16 mouse cellular contexts compared by ENCODE assay signal in genomic region chr8:122579196-122579595, GRCm38 (mm10). TPM values are rescaled to one million over a fixed set of nuclear protein-coding genes. Genes with fewer than 3 reads are reported as not detected.
A peak's percentile ranks its signal among the peaks of the same experiment; 100 is the strongest.
DNase-seq lines count a peak whose midpoint lies in the region; ATAC-seq and TF ChIP-seq lines count a peak whose summit lies in the region.
"Had no signal": no experiment of that assay in that cellular context is flagged by ENCODE, and none has a peak within 500 bp of the region (broad histone marks: within the 10 kb centered on the region; RNA-seq: fewer than 3 reads in every experiment).

No protein-coding gene starts in this region.

- no peak overlapping the region for H3K4me2 ChIP-seq in limb, embryonic 11.5 days (ENCODE audit: low read depth, severe bottlenecking)
- H3K4me2 ChIP-seq: neural tube, embryonic 15.5 days had no signal

- H3K27me3 ChIP-seq in kidney, adult 2 months (replicated peaks; ENCODE audit: control insufficient read depth, insufficient read depth, low read length) = no peaks in the 10 kb centered on the region
- no peaks in the 10 kb centered on the region for H3K27me3 ChIP-seq in limb, embryonic 11.5 days (ENCODE audit: control insufficient read depth, insufficient read depth, low read length)

- TF ChIP-seq POLR2A in kidney, adult 2 months (IDR thresholded peaks at IDR 0.05; ENCODE audit: low read depth, low read length) = no peak

- H3K9ac ChIP-seq in limb, embryonic 11.5 days (ENCODE audit: low read length) = peak overlapping the region; percentile 17; the same call in 1 of the 2 replicates
- H3K9ac ChIP-seq: liver, postnatal 0 days; neural tube, embryonic 15.5 days had no signal

- H3K4me1 ChIP-seq in kidney, adult 2 months (ENCODE audit: control insufficient read depth, insufficient read depth, low read length) = peaks cover 19% of the 10 kb centered on the region
- peaks cover 37% of the 10 kb centered on the region for H3K4me1 ChIP-seq in limb, embryonic 11.5 days (ENCODE audit: control insufficient read depth, insufficient read depth, low read length)

- H3K9me3 ChIP-seq in limb, embryonic 11.5 days (ENCODE audit: control insufficient read depth, low read length) = no peaks in the 10 kb centered on the region
- H3K9me3 ChIP-seq: megakaryocyte, embryonic 14.5 days; neural tube, embryonic 15.5 days had no signal

- peak; percentile 40 for DNase-seq in embryo, embryonic 9.5 days (ENCODE audit: extremely low spot score)
- no peak for DNase-seq in embryo, embryonic 10.5 days (ENCODE audit: low spot score)
- peak; percentile 32 for DNase-seq in kidney, adult 2 months
- DNase-seq in kidney, adult 18-20 months = no peak
- DNase-seq in R1 (ENCODE audit: low read depth, low spot score) = peak; percentile 64
- no peak for DNase-seq in limb, embryonic 11.5 days (ENCODE audit: low spot score)
- no peak for DNase-seq in gastrocnemius, postnatal 10 days
- no peak for DNase-seq in adrenal gland, postnatal 10 days
- DNase-seq: adrenal gland, postnatal 25 days; cerebellum, postnatal 14 days; heart, postnatal 4 days; layer of hippocampus, adult 9-11 months; liver, postnatal 0 days had no signal

- no peak for TF ChIP-seq CTCF in kidney, adult 2 months (conservative IDR thresholded peaks at IDR 0.05; ENCODE audit: insufficient read depth, insufficient read length, low read depth, low read length)

- H3K4me3 ChIP-seq in kidney, adult 2 months (ENCODE audit: insufficient read depth, low read depth, low read length) = no peak overlapping the region
- H3K4me3 ChIP-seq in limb, embryonic 11.5 days (ENCODE audit: low read depth, low read length) = no peak overlapping the region
- H3K4me3 ChIP-seq: erythroblast, embryonic 14.5 days; megakaryocyte, embryonic 14.5 days; neural tube, embryonic 15.5 days had no signal

- no peaks in the 10 kb centered on the region for H3K36me3 ChIP-seq in kidney, adult 2 months (ENCODE audit: control insufficient read depth, insufficient read depth, low read length)
- no peaks in the 10 kb centered on the region for H3K36me3 ChIP-seq in limb, embryonic 11.5 days (ENCODE audit: control insufficient read depth, insufficient read depth, low read length)
- H3K36me3 ChIP-seq: neural tube, embryonic 15.5 days had no signal

- H3K27ac ChIP-seq in kidney, adult 2 months (ENCODE audit: insufficient read depth, low read depth, low read length) = no peak overlapping the region
- H3K27ac ChIP-seq in limb, embryonic 11.5 days (replicated peaks; ENCODE audit: low read depth, low read length) = 0 out of 2 replicates have a peak overlapping the region, but pooled peaks have one; percentile 22
- H3K27ac ChIP-seq: neural tube, embryonic 15.5 days had no signal

- no peak for ATAC-seq in limb, embryonic 11.5 days (ENCODE audit: insufficient number of reproducible peaks, low FRiP score, low TSS enrichment, low read depth)
- ATAC-seq: liver, postnatal 0 days had no signal

- 55% methylated on average over 7 of the region's 7 CpGs for WGBS in kidney, adult 2 months
- 21% methylated on average over 7 of the region's 7 CpGs for WGBS in limb, embryonic 11.5 days

RNA-seq across cellular contexts. Expression of gene Aprt, which starts 2.5 kb away (rescaled TPM):
- polyA plus RNA-seq in kidney, adult 2 months (2012; rRNA removed) = 177 and 190 TPM in 2 replicates
- 271 and 284 TPM in 2 replicates for polyA plus RNA-seq in limb, embryonic 11.5 days (2014; fragmentation: Nextera tagmentation; extraction: Ambion mirVana)
- total RNA-seq in gastrocnemius, postnatal 10 days (2021) = 10 to 100 TPM; 41.4 to 45.2 TPM
- total RNA-seq in adrenal gland, postnatal 10 days (2021) = 10 to 100 TPM; 67.5 to 72.3 TPM

RNA-seq across cellular contexts. Expression of gene Cdt1, which starts 11.4 kb away (rescaled TPM):
- polyA plus RNA-seq in kidney, adult 2 months (2012; rRNA removed) = 7.1 and 8.6 TPM in 2 replicates
- 46.4 and 51.7 TPM in 2 replicates for polyA plus RNA-seq in limb, embryonic 11.5 days (2014; fragmentation: Nextera tagmentation; extraction: Ambion mirVana)
- total RNA-seq in gastrocnemius, postnatal 10 days (2021) = 1 to 10 TPM; 5.8 to 8.1 TPM
- 10 to 100 TPM; 17.2 to 20.7 TPM for total RNA-seq in adrenal gland, postnatal 10 days (2021)

RNA-seq across cellular contexts. Expression of gene Piezo1, which starts 28.1 kb away (rescaled TPM):
- 102 and 121 TPM in 2 replicates for polyA plus RNA-seq in kidney, adult 2 months (2012; rRNA removed)
- polyA plus RNA-seq in limb, embryonic 11.5 days (2014; fragmentation: Nextera tagmentation; extraction: Ambion mirVana) = 6.2 and 7.2 TPM in 2 replicates
- 10 to 100 TPM; 24.5 to 30.9 TPM for total RNA-seq in gastrocnemius, postnatal 10 days (2021)
- 10 to 100 TPM; 31.5 to 41.5 TPM for total RNA-seq in adrenal gland, postnatal 10 days (2021)

RNA-seq across cellular contexts. Expression of gene Galns, which starts 32.1 kb away (rescaled TPM):
- polyA plus RNA-seq in kidney, adult 2 months (2012; rRNA removed) = 36.2 and 44.5 TPM in 2 replicates
- 5.2 and 5.5 TPM in 2 replicates for polyA plus RNA-seq in limb, embryonic 11.5 days (2014; fragmentation: Nextera tagmentation; extraction: Ambion mirVana)
- 1 to 10 TPM; 4.5 to 7.4 TPM for total RNA-seq in gastrocnemius, postnatal 10 days (2021)
- 1 to 10 TPM; 8.0 to 8.3 TPM for total RNA-seq in adrenal gland, postnatal 10 days (2021)

RNA-seq across cellular contexts. Expression of gene Trappc2l, which starts 32.2 kb away (rescaled TPM):
- polyA plus RNA-seq in kidney, adult 2 months (2012; rRNA removed) = 258 and 302 TPM in 2 replicates
- 45.0 and 45.4 TPM in 2 replicates for polyA plus RNA-seq in limb, embryonic 11.5 days (2014; fragmentation: Nextera tagmentation; extraction: Ambion mirVana)
- total RNA-seq in gastrocnemius, postnatal 10 days (2021) = 10 to 100 TPM; 52.7 to 52.8 TPM
- 10 to 100 TPM; 48.9 to 56.5 TPM for total RNA-seq in adrenal gland, postnatal 10 days (2021)

Comparison
In these comparisons a context has a peak if more than half of its experiments do, and no peak if none do; other contexts are left out.
1. DNase-seq: peak in embryo, embryonic 9.5 days (single experiment), kidney, adult 2 months (single experiment) and R1 (single experiment); none in embryo, embryonic 10.5 days (single experiment), kidney, adult 18-20 months (single experiment), limb, embryonic 11.5 days (single experiment), gastrocnemius, postnatal 10 days (single experiment) and adrenal gland, postnatal 10 days (single experiment).